Mouse (Mus musculus): ENCODE measurements around the gene Ovca2. TPM values are rescaled to one million over a fixed set of nuclear protein-coding genes. Genes with fewer than 3 reads are reported as not detected.

Ovca2 gene
- polyA plus RNA-seq, 1 experiment = 14.2 TPM

GRCm38 (mm10) chr11:75133951-75134350 lies 44.7 kb downstream of the Ovca2 start:
- no peak overlapping the region for H3K4me3 ChIP-seq (ENCODE audit: low read depth, low read length)
- TF ChIP-seq POLR2A (IDR thresholded peaks at IDR 0.05; ENCODE audit: low read depth, low read length) = no peak
- no peak for TF ChIP-seq CTCF (IDR thresholded peaks at IDR 0.05; ENCODE audit: extremely low read depth, insufficient read length, insufficient replicate concordance, low read depth, low read length)
- H3K27ac ChIP-seq (ENCODE audit: insufficient read depth, low read depth, low read length) = 0 out of 2 replicates have a peak overlapping the region, but pooled peaks have one; percentile 6
- WGBS = 54% methylated on average over 2 of the region's 2 CpGs
- no peaks in the 10 kb centered on the region for H3K27me3 ChIP-seq (ENCODE audit: control insufficient read depth, insufficient read depth, low read length)
- peaks cover 2% of the 10 kb centered on the region; the same call in 1 of the 2 replicates for H3K4me1 ChIP-seq (ENCODE audit: control insufficient read depth, insufficient read depth, insufficient read length, low read length)
- H3K36me3 ChIP-seq (ENCODE audit: control insufficient read depth, insufficient read depth, low read length) = no peaks in the 10 kb centered on the region

- H3K4me1 ChIP-seq (ENCODE audit: control insufficient read depth, insufficient read depth, insufficient read length, low read length) = peaks cover 2% of the 10 kb centered on the region; the same call in 1 of the 2 replicates
- no peak overlapping the region for H3K4me3 ChIP-seq (ENCODE audit: low read depth, low read length)
- 91% methylated on average over 5 of the region's 5 CpGs for WGBS
- no peaks in the 10 kb centered on the region for H3K27me3 ChIP-seq (ENCODE audit: control insufficient read depth, insufficient read depth, low read length)
- H3K27ac ChIP-seq (ENCODE audit: insufficient read depth, low read depth, low read length) = 0 out of 2 replicates have a peak overlapping the region, but pooled peaks have one; percentile 6
- TF ChIP-seq POLR2A (IDR thresholded peaks at IDR 0.05; ENCODE audit: low read depth, low read length) = no peak
- no peaks in the 10 kb centered on the region for H3K36me3 ChIP-seq (ENCODE audit: control insufficient read depth, insufficient read depth, low read length)
Observed at GRCm38 (mm10) chr11:75133391-75133790, 45.2 kb downstream of the Ovca2 start.

GRCm38 (mm10) chr11:75132278-75132677 lies 46.4 kb downstream of the Ovca2 start:
- WGBS = 77% methylated on average over 5 of the region's 5 CpGs
- TF ChIP-seq POLR2A (IDR thresholded peaks at IDR 0.05; ENCODE audit: low read depth, low read length) (no peak), CTCF (IDR thresholded peaks at IDR 0.05; ENCODE audit: extremely low read depth, insufficient read length, insufficient replicate concordance, low read depth, low read length) (no peak)
- H3K4me3 ChIP-seq (ENCODE audit: low read depth, low read length) = no peak overlapping the region
- H3K27me3 ChIP-seq (ENCODE audit: control insufficient read depth, insufficient read depth, low read length) = no peaks in the 10 kb centered on the region
- H3K27ac ChIP-seq (ENCODE audit: insufficient read depth, low read depth, low read length) = no peak overlapping the region
- peaks cover 2% of the 10 kb centered on the region; the same call in 1 of the 2 replicates for H3K4me1 ChIP-seq (ENCODE audit: control insufficient read depth, insufficient read depth, insufficient read length, low read length)
- no peaks in the 10 kb centered on the region for H3K36me3 ChIP-seq (ENCODE audit: control insufficient read depth, insufficient read depth, low read length)

GRCm38 (mm10) chr11:75131300-75131699 lies 47.3 kb downstream of the Ovca2 start:
- 81% methylated on average over 4 of the region's 4 CpGs for WGBS
- no peaks in the 10 kb centered on the region for H3K27me3 ChIP-seq (ENCODE audit: control insufficient read depth, insufficient read depth, low read length)

GRCm38 (mm10) chr11:75129481-75129880 lies 49.2 kb downstream of the Ovca2 start:
- Histone ChIP-seq H3K36me3 (ENCODE audit: control insufficient read depth, insufficient read depth, low read length) (no peaks in the 10 kb centered on the region), H3K27me3 (ENCODE audit: control insufficient read depth, insufficient read depth, low read length) (no peaks in the 10 kb centered on the region), H3K4me3 (ENCODE audit: low read depth, low read length) (no peak overlapping the region), H3K27ac (ENCODE audit: insufficient read depth, low read depth, low read length) (no peak overlapping the region), H3K4me1 (ENCODE audit: control insufficient read depth, insufficient read depth, insufficient read length, low read length) (no peaks in the 10 kb centered on the region)
- no peak for TF ChIP-seq CTCF (IDR thresholded peaks at IDR 0.05; ENCODE audit: extremely low read depth, insufficient read length, insufficient replicate concordance, low read depth, low read length)
- no peak for TF ChIP-seq POLR2A (IDR thresholded peaks at IDR 0.05; ENCODE audit: low read depth, low read length)
- 97% methylated on average over 6 of the region's 6 CpGs for WGBS

More at GRCm38 (mm10) chr11:75131300-75131699, 47.3 kb downstream of the Ovca2 start:
- Histone ChIP-seq H3K27ac (ENCODE audit: insufficient read depth, low read depth, low read length) (no peak overlapping the region), H3K36me3 (ENCODE audit: control insufficient read depth, insufficient read depth, low read length) (no peaks in the 10 kb centered on the region), H3K4me3 (ENCODE audit: low read depth, low read length) (no peak overlapping the region), H3K4me1 (ENCODE audit: control insufficient read depth, insufficient read depth, insufficient read length, low read length) (no peaks in the 10 kb centered on the region)
- TF ChIP-seq CTCF (IDR thresholded peaks at IDR 0.05; ENCODE audit: extremely low read depth, insufficient read length, insufficient replicate concordance, low read depth, low read length) = no peak
- TF ChIP-seq POLR2A (IDR thresholded peaks at IDR 0.05; ENCODE audit: low read depth, low read length) = no peak

GRCm38 (mm10) chr11:75126384-75126783 lies 52.3 kb downstream of the Ovca2 start:
- no peak overlapping the region for H3K27ac ChIP-seq (ENCODE audit: insufficient read depth, low read depth, low read length)
- 0 out of 2 replicates have a peak, but pooled peaks cover 2% of the 10 kb centered on the region for H3K36me3 ChIP-seq (ENCODE audit: control insufficient read depth, insufficient read depth, low read length)
- no peak for TF ChIP-seq POLR2A (IDR thresholded peaks at IDR 0.05; ENCODE audit: low read depth, low read length)
- no peak for TF ChIP-seq CTCF (IDR thresholded peaks at IDR 0.05; ENCODE audit: extremely low read depth, insufficient read length, insufficient replicate concordance, low read depth, low read length)
- H3K4me1 ChIP-seq (ENCODE audit: control insufficient read depth, insufficient read depth, insufficient read length, low read length) = no peaks in the 10 kb centered on the region
- H3K27me3 ChIP-seq (ENCODE audit: control insufficient read depth, insufficient read depth, low read length) = no peaks in the 10 kb centered on the region
- 92% methylated on average over 3 of the region's 3 CpGs for WGBS
- no peak overlapping the region for H3K4me3 ChIP-seq (ENCODE audit: low read depth, low read length)

Other genes with a start within 250 kb of the Ovca2 start
- gene Hic1, start 9.3 kb downstream of the Ovca2 start, polyA plus RNA-seq (2012; rRNA removed) = 22.9 and 29.6 TPM in 2 replicates
- 9.9 and 13.7 TPM in 2 replicates for gene Dph1, start 12.4 kb upstream of the Ovca2 start, polyA plus RNA-seq (2012; rRNA removed)
- 8.6 and 11.8 TPM in 2 replicates for gene Rtn4rl1, start 14.9 kb upstream of the Ovca2 start, polyA plus RNA-seq (2012; rRNA removed)
- 5.6 and 8.7 TPM in 2 replicates for gene Rpa1, start 169.5 kb upstream of the Ovca2 start, polyA plus RNA-seq (2012; rRNA removed)
- 1.2 and 1.4 TPM in 2 replicates for gene Smyd4, start 169.6 kb upstream of the Ovca2 start, polyA plus RNA-seq (2012; rRNA removed)
- gene Serpinf1, start 243.9 kb upstream of the Ovca2 start, polyA plus RNA-seq (2012; rRNA removed) = 5.8 and 13.7 TPM in 2 replicates